Mouse (Mus musculus) megakaryocyte-erythroid progenitor cell, adult 5-6 weeks (primary cell): Measurements from ENCODE around the gene Olfr109. TPM values are rescaled to one million over a fixed set of nuclear protein-coding genes. Genes with fewer than 3 reads are reported as not detected.

Experiments
- ATAC-seq: replicated peaks from 2 replicates; pipeline ENCODE4 v1.8.0; 2016; ENCODE audit warnings: mild to moderate bottlenecking, inconsistent platforms; ENCODE audit not compliant: severe bottlenecking, poor library complexity, low FRiP score, low TSS enrichment
- total RNA-seq, 2 experiments: library from RNA; stranded (forward) in 1 of 2; stranded (reverse) in 1 of 2; fragments of 200-1000, 215-1000 nt in 1 of 2; fragments of >200 nt in 1 of 2; fragmentation: Nextera tagmentation in 1 of 2; gene quantifications; 2 replicates each; pipeline ENCODE4 v1.2.3; 2014 to 2017

The Olfr109 gene
- total RNA-seq (2014; fragmentation: Nextera tagmentation), result not detected in 2 replicates
- not detected in 2 replicates for total RNA-seq (2017)

- ATAC-seq, result no peak
Observed at GRCm38 (mm10) chr17:37458616-37459015, at the start of gene Olfr109. TSS of gene Olfr109 (plus strand) at chr17:37458916.

DNA sequence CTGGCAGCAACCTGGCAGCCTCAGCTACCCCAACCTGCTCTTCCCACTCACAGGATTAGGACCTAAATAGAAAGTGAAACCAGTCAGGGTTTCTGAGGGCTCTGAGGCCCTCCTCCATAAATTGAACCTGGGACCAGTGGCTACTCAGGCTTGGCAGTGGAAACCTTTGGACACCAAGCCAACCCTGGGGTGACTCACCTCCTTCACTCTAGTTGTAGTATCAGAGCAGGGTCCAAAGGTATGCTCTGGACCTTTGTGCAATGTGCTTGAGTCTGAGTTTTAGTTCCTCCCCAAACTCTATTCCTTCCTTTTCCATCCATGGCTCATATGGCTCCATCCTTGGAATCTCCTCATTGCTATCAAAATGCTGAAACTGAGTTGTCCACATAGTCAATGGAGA is 45.3 kb upstream of the Olfr109 start:
- no peak for ATAC-seq

DNA sequence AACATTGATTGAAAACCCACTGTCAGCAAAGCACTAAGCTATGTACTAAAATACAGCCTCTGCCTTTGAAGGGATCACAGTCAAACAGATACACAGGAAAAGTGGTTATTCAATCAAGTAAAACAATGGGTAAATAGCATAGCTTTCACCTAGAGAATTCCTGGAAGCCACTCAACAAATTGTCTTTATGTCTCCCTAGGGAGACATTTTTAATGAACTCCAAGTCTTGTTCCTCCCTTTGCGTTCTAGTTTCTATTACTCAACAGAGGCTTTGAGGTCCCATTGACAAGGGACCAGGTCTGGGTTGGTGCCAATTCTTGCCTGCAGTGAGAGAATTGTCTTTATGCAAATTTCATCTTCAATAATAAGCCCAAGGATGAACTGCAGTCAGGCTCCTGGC is 13.5 kb upstream of the Olfr109 start, which contains the start of gene Olfr108:
TSS of gene Olfr108 (plus strand) at position 301 of the 400 bp plus-strand sequence.
- ATAC-seq, result no peak

- ATAC-seq, result no peak
Observed at GRCm38 (mm10) chr17:37483452-37483851, 24.7 kb downstream of the Olfr109 start, which contains the start of gene H2-M2. TSS of gene H2-M2 (minus strand) at chr17:37483552.

- ATAC-seq, result no peak
Observed at GRCm38 (mm10) chr17:37491930-37492518, 33.3 kb downstream of the Olfr109 start, which contains the start of gene Olfr110. TSS of gene Olfr110 (plus strand) at chr17:37492468.

DNA sequence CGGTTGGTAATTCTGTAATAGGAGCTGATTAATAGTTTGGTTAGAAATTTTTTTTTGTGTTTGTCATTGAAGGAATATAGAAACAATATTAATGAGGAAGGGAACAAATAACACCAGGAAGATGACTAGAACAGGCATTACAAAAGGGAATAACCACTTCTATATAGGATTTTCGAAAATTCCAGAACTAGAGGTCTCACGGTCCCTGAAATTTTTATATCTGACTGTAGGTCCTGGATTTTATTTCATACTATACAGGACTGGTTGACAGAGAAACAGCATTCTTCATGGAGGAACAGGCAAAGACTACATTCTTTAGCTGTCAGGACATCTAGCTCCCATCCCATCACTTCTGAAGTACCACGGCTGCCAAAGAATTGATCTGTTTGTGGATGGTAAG is 49.0 kb downstream of the Olfr109 start, which contains the start of gene Olfr111:
TSS of gene Olfr111 (plus strand) at position 301 of the 400 bp plus-strand sequence.
- no peak for ATAC-seq

Other genes starting within 250 kb of the Olfr109 start
- not detected in 2 replicates for gene Olfr95, start 245.8 kb upstream of the Olfr109 start, total RNA-seq (2014; fragmentation: Nextera tagmentation)
- gene Olfr95, start 245.8 kb upstream of the Olfr109 start, total RNA-seq (2017), result not detected in 2 replicates
- gene Olfr96, start 238.8 kb upstream of the Olfr109 start, total RNA-seq (2014; fragmentation: Nextera tagmentation), result not detected in 2 replicates
- not detected in 2 replicates for gene Olfr96, start 238.8 kb upstream of the Olfr109 start, total RNA-seq (2017)
- not detected in 2 replicates for gene Olfr97, start 221.6 kb upstream of the Olfr109 start, total RNA-seq (2014; fragmentation: Nextera tagmentation)
- not detected in 2 replicates for gene Olfr97, start 221.6 kb upstream of the Olfr109 start, total RNA-seq (2017)
- not detected in 2 replicates for gene Olfr98, start 195.2 kb upstream of the Olfr109 start, total RNA-seq (2014; fragmentation: Nextera tagmentation)
- not detected in 2 replicates for gene Olfr98, start 195.2 kb upstream of the Olfr109 start, total RNA-seq (2017)
- gene H2-M3, start 188.7 kb upstream of the Olfr109 start, total RNA-seq (2014; fragmentation: Nextera tagmentation), result 5.7 and 6.3 TPM in 2 replicates
- gene H2-M3, start 188.7 kb upstream of the Olfr109 start, total RNA-seq (2017), result 3.8 and 9.0 TPM in 2 replicates
- gene Olfr99, start 175.5 kb upstream of the Olfr109 start, total RNA-seq (2014; fragmentation: Nextera tagmentation), result not detected in 2 replicates
- not detected in 2 replicates for gene Olfr99, start 175.5 kb upstream of the Olfr109 start, total RNA-seq (2017)
- not detected in 2 replicates for gene Olfr101, start 154.6 kb upstream of the Olfr109 start, total RNA-seq (2014; fragmentation: Nextera tagmentation)
- not detected in 2 replicates for gene Olfr101, start 154.6 kb upstream of the Olfr109 start, total RNA-seq (2017)
- not detected in 2 replicates for gene Olfr102, start 141.9 kb upstream of the Olfr109 start, total RNA-seq (2014; fragmentation: Nextera tagmentation)
- not detected in 2 replicates for gene Olfr102, start 141.9 kb upstream of the Olfr109 start, total RNA-seq (2017)
- gene Olfr103, start 119.2 kb upstream of the Olfr109 start, total RNA-seq (2014; fragmentation: Nextera tagmentation), result not detected in 2 replicates
- not detected in 2 replicates for gene Olfr103, start 119.2 kb upstream of the Olfr109 start, total RNA-seq (2017)
- gene Olfr104-ps, start 99.3 kb upstream of the Olfr109 start, total RNA-seq (2014; fragmentation: Nextera tagmentation), result not detected in 2 replicates
- not detected in 2 replicates for gene Olfr104-ps, start 99.3 kb upstream of the Olfr109 start, total RNA-seq (2017)
- not detected in 2 replicates for gene Olfr105-ps, start 79.9 kb upstream of the Olfr109 start, total RNA-seq (2014; fragmentation: Nextera tagmentation)
- not detected in 2 replicates for gene Olfr105-ps, start 79.9 kb upstream of the Olfr109 start, total RNA-seq (2017)
- gene Olfr106-ps, start 68.5 kb upstream of the Olfr109 start, total RNA-seq (2014; fragmentation: Nextera tagmentation), result not detected in 2 replicates
- not detected in 2 replicates for gene Olfr106-ps, start 68.5 kb upstream of the Olfr109 start, total RNA-seq (2017)
- not detected in 2 replicates for gene Olfr107, start 59.7 kb upstream of the Olfr109 start, total RNA-seq (2014; fragmentation: Nextera tagmentation)
- gene Olfr107, start 59.7 kb upstream of the Olfr109 start, total RNA-seq (2017), result not detected in 2 replicates
- gene Olfr108, start 13.4 kb upstream of the Olfr109 start, total RNA-seq (2014; fragmentation: Nextera tagmentation), result not detected in 2 replicates
- gene Olfr108, start 13.4 kb upstream of the Olfr109 start, total RNA-seq (2017), result not detected in 2 replicates
- not detected in 2 replicates for gene H2-M2, start 24.6 kb downstream of the Olfr109 start, total RNA-seq (2014; fragmentation: Nextera tagmentation)
- not detected in 2 replicates for gene H2-M2, start 24.6 kb downstream of the Olfr109 start, total RNA-seq (2017)
- gene Olfr110, start 33.6 kb downstream of the Olfr109 start, total RNA-seq (2014; fragmentation: Nextera tagmentation), result not detected in 2 replicates
- not detected in 2 replicates for gene Olfr110, start 33.6 kb downstream of the Olfr109 start, total RNA-seq (2017)
- gene Olfr111, start 49.1 kb downstream of the Olfr109 start, total RNA-seq (2014; fragmentation: Nextera tagmentation), result not detected in 2 replicates
- gene Olfr111, start 49.1 kb downstream of the Olfr109 start, total RNA-seq (2017), result not detected in 2 replicates
- not detected in 2 replicates for gene Olfr112, start 110.5 kb downstream of the Olfr109 start, total RNA-seq (2014; fragmentation: Nextera tagmentation)
- gene Olfr112, start 110.5 kb downstream of the Olfr109 start, total RNA-seq (2017), result not detected in 2 replicates
- gene Olfr113, start 118.7 kb downstream of the Olfr109 start, total RNA-seq (2014; fragmentation: Nextera tagmentation), result not detected in 2 replicates
- gene Olfr113, start 118.7 kb downstream of the Olfr109 start, total RNA-seq (2017), result not detected in 2 replicates
- gene Olfr114, start 133.8 kb downstream of the Olfr109 start, total RNA-seq (2014; fragmentation: Nextera tagmentation), result not detected in 2 replicates
- gene Olfr114, start 133.8 kb downstream of the Olfr109 start, total RNA-seq (2017), result not detected in 2 replicates
- gene Olfr115, start 168.2 kb downstream of the Olfr109 start, total RNA-seq (2014; fragmentation: Nextera tagmentation), result not detected in 2 replicates
- gene Olfr115, start 168.2 kb downstream of the Olfr109 start, total RNA-seq (2017), result not detected in 2 replicates
- gene Olfr116, start 168.3 kb downstream of the Olfr109 start, total RNA-seq (2014; fragmentation: Nextera tagmentation), result not detected in 2 replicates
- not detected in 2 replicates for gene Olfr116, start 168.3 kb downstream of the Olfr109 start, total RNA-seq (2017)
- not detected in 2 replicates for gene Olfr117, start 204.9 kb downstream of the Olfr109 start, total RNA-seq (2014; fragmentation: Nextera tagmentation)
- not detected in 2 replicates for gene Olfr117, start 204.9 kb downstream of the Olfr109 start, total RNA-seq (2017)
- not detected in 2 replicates for gene Olfr118, start 208.1 kb downstream of the Olfr109 start, total RNA-seq (2014; fragmentation: Nextera tagmentation)
- gene Olfr118, start 208.1 kb downstream of the Olfr109 start, total RNA-seq (2017), result not detected in 2 replicates
- gene Olfr119, start 237.6 kb downstream of the Olfr109 start, total RNA-seq (2014; fragmentation: Nextera tagmentation), result not detected in 2 replicates
- not detected in 2 replicates for gene Olfr119, start 237.6 kb downstream of the Olfr109 start, total RNA-seq (2017)